Mouse (Mus musculus): ENCODE results near the gene Plxna2. TPM values are rescaled to one million over a fixed set of nuclear protein-coding genes. Genes with fewer than 3 reads are reported as not detected.

Gene Plxna2
- polyA plus RNA-seq, 1 experiment from 2014 or later: 10.3 TPM

- Histone ChIP-seq H3K9ac (no peak overlapping the region), H3K27ac (no peak overlapping the region), H3K4me2 (peak overlapping the region; percentile 34), H3K4me3 (no peak overlapping the region), H3K9me3 (no peaks in the 10 kb centered on the region), H3K27me3 (peaks cover 8% of the 10 kb centered on the region; the same call in 1 of the 2 replicates), H3K36me3 (no peaks in the 10 kb centered on the region), H3K4me1 (peaks cover 71% of the 10 kb centered on the region)
- ATAC-seq (ENCODE audit: insufficient number of reproducible peaks, insufficient read depth, low FRiP score, low TSS enrichment, low read depth): no peak
- WGBS: 42% methylated on average over 2 of the region's 2 CpGs
Observed at GRCm38 (mm10) chr1:194624411-194624810, 6.4 kb downstream of the Plxna2 start.

GRCm38 (mm10) chr1:194624973-194625372, 7.0 kb downstream of the Plxna2 start:
- H3K9ac ChIP-seq: no peak overlapping the region
- no peaks in the 10 kb centered on the region for H3K9me3 ChIP-seq
- no peak overlapping the region for H3K4me3 ChIP-seq
- H3K4me1 ChIP-seq: peaks cover 73% of the 10 kb centered on the region
- peaks cover 8% of the 10 kb centered on the region; the same call in 1 of the 2 replicates for H3K27me3 ChIP-seq
- no peak overlapping the region for H3K27ac ChIP-seq
- no peaks in the 10 kb centered on the region for H3K36me3 ChIP-seq
- WGBS: 39% methylated on average over 4 of the region's 4 CpGs
- peak overlapping the region; percentile 34 for H3K4me2 ChIP-seq
- ATAC-seq (ENCODE audit: insufficient number of reproducible peaks, insufficient read depth, low FRiP score, low TSS enrichment, low read depth): no peak

GRCm38 (mm10) chr1:194626109-194626508, 8.1 kb downstream of the Plxna2 start:
- H3K4me3 ChIP-seq: no peak overlapping the region
- no peaks in the 10 kb centered on the region for H3K9me3 ChIP-seq
- no peaks in the 10 kb centered on the region for H3K36me3 ChIP-seq
- peak overlapping the region; percentile 34; the same call in 1 of the 2 replicates for H3K4me2 ChIP-seq
- peaks cover 67% of the 10 kb centered on the region for H3K4me1 ChIP-seq
- 72% methylated on average over 2 of the region's 2 CpGs for WGBS
- peak overlapping the region; percentile 44; the same call in 1 of the 2 replicates for H3K27ac ChIP-seq
- no peak overlapping the region for H3K9ac ChIP-seq
- ATAC-seq (ENCODE audit: insufficient number of reproducible peaks, insufficient read depth, low FRiP score, low TSS enrichment, low read depth): no peak
- peaks cover 8% of the 10 kb centered on the region; the same call in 1 of the 2 replicates for H3K27me3 ChIP-seq

GRCm38 (mm10) chr1:194627286-194627685, 9.3 kb downstream of the Plxna2 start:
- H3K4me1 ChIP-seq: peaks cover 56% of the 10 kb centered on the region
- no peaks in the 10 kb centered on the region for H3K36me3 ChIP-seq
- H3K9me3 ChIP-seq: no peaks in the 10 kb centered on the region
- ATAC-seq (ENCODE audit: insufficient number of reproducible peaks, insufficient read depth, low FRiP score, low TSS enrichment, low read depth): no peak
- no peak overlapping the region for H3K4me3 ChIP-seq
- H3K27ac ChIP-seq: no peak overlapping the region
- no peak overlapping the region for H3K4me2 ChIP-seq
- H3K9ac ChIP-seq: no peak overlapping the region
- H3K27me3 ChIP-seq: peaks cover 1% of the 10 kb centered on the region; the same call in 1 of the 2 replicates

- H3K27me3 ChIP-seq: no peaks in the 10 kb centered on the region; the same call in 1 of the 2 replicates
- no peak overlapping the region for H3K4me2 ChIP-seq
- WGBS: 34% methylated on average over 2 of the region's 2 CpGs
- H3K9ac ChIP-seq: no peak overlapping the region
- no peak for ATAC-seq (ENCODE audit: insufficient number of reproducible peaks, insufficient read depth, low FRiP score, low TSS enrichment, low read depth)
- H3K4me1 ChIP-seq: peaks cover 42% of the 10 kb centered on the region
- H3K4me3 ChIP-seq: no peak overlapping the region
- H3K27ac ChIP-seq: no peak overlapping the region
- H3K36me3 ChIP-seq: no peaks in the 10 kb centered on the region
- no peaks in the 10 kb centered on the region for H3K9me3 ChIP-seq
Observed at GRCm38 (mm10) chr1:194629135-194629689, 11.2 kb downstream of the Plxna2 start.

GRCm38 (mm10) chr1:194630498-194631056, 12.6 kb downstream of the Plxna2 start:
- Histone ChIP-seq H3K27me3 (no peaks in the 10 kb centered on the region), H3K4me2 (no peak overlapping the region), H3K9ac (no peak overlapping the region), H3K36me3 (no peaks in the 10 kb centered on the region), H3K27ac (no peak overlapping the region), H3K4me1 (peaks cover 28% of the 10 kb centered on the region), H3K4me3 (no peak overlapping the region), H3K9me3 (no peaks in the 10 kb centered on the region)
- no peak for ATAC-seq (ENCODE audit: insufficient number of reproducible peaks, insufficient read depth, low FRiP score, low TSS enrichment, low read depth)
- 61% methylated on average over 1 of the region's 1 CpGs for WGBS

- no peak overlapping the region for H3K4me3 ChIP-seq
- no peak for ATAC-seq (ENCODE audit: insufficient number of reproducible peaks, insufficient read depth, low FRiP score, low TSS enrichment, low read depth)
- no peak overlapping the region for H3K27ac ChIP-seq
- H3K27me3 ChIP-seq: no peaks in the 10 kb centered on the region
- no peaks in the 10 kb centered on the region for H3K36me3 ChIP-seq
- WGBS: 18% methylated on average over 1 of the region's 1 CpGs
- no peaks in the 10 kb centered on the region for H3K9me3 ChIP-seq
- peaks cover 18% of the 10 kb centered on the region for H3K4me1 ChIP-seq
- no peak overlapping the region for H3K4me2 ChIP-seq
- no peak overlapping the region for H3K9ac ChIP-seq
Observed at GRCm38 (mm10) chr1:194631574-194631973, 13.6 kb downstream of the Plxna2 start.

GRCm38 (mm10) chr1:194632029-194632428, 14.0 kb downstream of the Plxna2 start:
- no peak for ATAC-seq (ENCODE audit: insufficient number of reproducible peaks, insufficient read depth, low FRiP score, low TSS enrichment, low read depth)
- Histone ChIP-seq H3K36me3 (no peaks in the 10 kb centered on the region), H3K9ac (no peak overlapping the region), H3K27ac (no peak overlapping the region), H3K4me3 (no peak overlapping the region), H3K4me2 (no peak overlapping the region), H3K4me1 (peaks cover 13% of the 10 kb centered on the region), H3K27me3 (no peaks in the 10 kb centered on the region), H3K9me3 (no peaks in the 10 kb centered on the region)
- 86% methylated on average over 1 of the region's 1 CpGs for WGBS

GRCm38 (mm10) chr1:194635411-194635810, 17.4 kb downstream of the Plxna2 start:
- Histone ChIP-seq H3K36me3 (no peaks in the 10 kb centered on the region), H3K9me3 (no peaks in the 10 kb centered on the region), H3K27ac (no peak overlapping the region), H3K4me1 (no peaks in the 10 kb centered on the region), H3K4me3 (no peak overlapping the region), H3K27me3 (no peaks in the 10 kb centered on the region), H3K4me2 (no peak overlapping the region), H3K9ac (no peak overlapping the region)
- WGBS: 24% methylated on average over 1 of the region's 1 CpGs
- no peak for ATAC-seq (ENCODE audit: insufficient number of reproducible peaks, insufficient read depth, low FRiP score, low TSS enrichment, low read depth)

GRCm38 (mm10) chr1:194635942-194636341, 17.9 kb downstream of the Plxna2 start:
- no peak overlapping the region for H3K4me2 ChIP-seq
- H3K36me3 ChIP-seq: no peaks in the 10 kb centered on the region
- H3K4me1 ChIP-seq: no peaks in the 10 kb centered on the region
- no peak overlapping the region for H3K4me3 ChIP-seq
- H3K9ac ChIP-seq: no peak overlapping the region
- H3K27me3 ChIP-seq: no peaks in the 10 kb centered on the region
- H3K9me3 ChIP-seq: no peaks in the 10 kb centered on the region
- no peak overlapping the region for H3K27ac ChIP-seq
- no peak for ATAC-seq (ENCODE audit: insufficient number of reproducible peaks, insufficient read depth, low FRiP score, low TSS enrichment, low read depth)
- 74% methylated on average over 3 of the region's 3 CpGs for WGBS

- H3K36me3 ChIP-seq: no peaks in the 10 kb centered on the region
- no peaks in the 10 kb centered on the region for H3K27me3 ChIP-seq
- 15% methylated on average over 5 of the region's 5 CpGs for WGBS
- H3K4me1 ChIP-seq: peaks cover 12% of the 10 kb centered on the region
- no peak overlapping the region for H3K4me3 ChIP-seq
- no peak overlapping the region for H3K9ac ChIP-seq
- H3K27ac ChIP-seq: no peak overlapping the region
- H3K9me3 ChIP-seq: no peaks in the 10 kb centered on the region
- H3K4me2 ChIP-seq: no peak overlapping the region
- no peak for ATAC-seq (ENCODE audit: insufficient number of reproducible peaks, insufficient read depth, low FRiP score, low TSS enrichment, low read depth)
Observed at GRCm38 (mm10) chr1:194637391-194638304, 19.6 kb downstream of the Plxna2 start.

Measured in embryonic facial prominence, embryonic 13.5 days (tissue).